Mouse (Mus musculus) limb, embryonic 11.5 days (tissue): ENCODE measurements at regions not wholly inside any gene's neighbourhood (a gene's known extent, or its start where the extent isn't known, plus 50 kb on each side); places are given as distances from the start of the nearest gene placed in this dataset.

Experiments
- ATAC-seq: fragments of 200-750 bp; cut with Nextera tagmentation; 2 replicates; pipeline ENCODE4 v1.8.0; 2017; ENCODE audit warnings: low read depth; ENCODE audit not compliant: insufficient number of reproducible peaks, low FRiP score, low TSS enrichment
- DNase-seq: peaks from one replicate; pipeline ENCODE4 v3.0.0-alpha.2; 2015; ENCODE audit warnings: low spot score
- H3K27ac ChIP-seq: fragments of 300-500 bp; sonication (generic); replicated peaks from 2 replicates; pipeline ENCODE4 v1.5.1; 2014; ENCODE audit warnings: low read depth, mild to moderate bottlenecking, low read length
- H3K27me3 ChIP-seq: fragments of 300-500 bp; sonication (generic); 2 replicates; pipeline ENCODE4 v1.6.1; 2014; ENCODE audit warnings: mild to moderate bottlenecking, low read length, mixed read lengths; ENCODE audit not compliant: control insufficient read depth, insufficient read depth
- H3K36me3 ChIP-seq: fragments of 300-500 bp; sonication (generic); 2 replicates; pipeline ENCODE4 v1.6.1; 2014; ENCODE audit warnings: mild to moderate bottlenecking, low read length, moderate library complexity, mixed read lengths; ENCODE audit not compliant: control insufficient read depth, insufficient read depth
- H3K4me1 ChIP-seq: fragments of 300-500 bp; sonication (generic); 2 replicates; pipeline ENCODE4 v1.6.1; 2014; ENCODE audit warnings: low read length, mixed read lengths; ENCODE audit not compliant: control insufficient read depth, insufficient read depth
- H3K4me2 ChIP-seq: fragments of 300-500 bp; sonication (generic); 2 replicates; pipeline ENCODE4 v1.6.1; 2014; ENCODE audit warnings: low read depth, mild to moderate bottlenecking, moderate library complexity; ENCODE audit not compliant: severe bottlenecking
- H3K4me3 ChIP-seq: fragments of 300-500 bp; sonication (generic); 2 replicates; pipeline ENCODE4 v1.5.1; 2014; ENCODE audit warnings: low read depth, low read length
- H3K9ac ChIP-seq: fragments of 300-500 bp; sonication (generic); 2 replicates; pipeline ENCODE4 v1.6.1; 2014; ENCODE audit warnings: mild to moderate bottlenecking, low read length
- H3K9me3 ChIP-seq: fragments of 300-500 bp; sonication (generic); 2 replicates; pipeline ENCODE4 v1.6.1; 2016; ENCODE audit warnings: low read length; ENCODE audit not compliant: control insufficient read depth
- WGBS: fragments of 180-500 bp; shearing (Covaris S2); extraction: QIAGEN DNeasy Blood & Tissue Kit; methylation state at CpG from one replicate; pipeline ENCODE4 v1.1.7; 2014; 5-methylcytosine and 5-hydroxymethylcytosine counted together

- H3K36me3 ChIP-seq, result no peaks in the 10 kb centered on the region
- DNase-seq, result no peak
- H3K4me1 ChIP-seq, result no peaks in the 10 kb centered on the region
- no peak for ATAC-seq
- H3K27me3 ChIP-seq, result no peaks in the 10 kb centered on the region
- no peaks in the 10 kb centered on the region for H3K9me3 ChIP-seq
- WGBS, result 92% methylated on average over 5 of the region's 5 CpGs
- H3K4me2 ChIP-seq, result no peak overlapping the region
- H3K9ac ChIP-seq, result no peak overlapping the region
- H3K4me3 ChIP-seq, result no peak overlapping the region
- no peak overlapping the region for H3K27ac ChIP-seq
Measured at GRCm38 (mm10) chr4:88998286-88998685, 118.3 kb upstream of the Ifne start.

GRCm38 (mm10) chr4:88995129-88995919, 115.3 kb upstream of the Ifne start:
- no peaks in the 10 kb centered on the region for H3K9me3 ChIP-seq
- 85% methylated on average over 5 of the region's 5 CpGs for WGBS
- ATAC-seq (no peak), DNase-seq (no peak)
- H3K4me3 ChIP-seq, result no peak overlapping the region
- no peaks in the 10 kb centered on the region for H3K36me3 ChIP-seq
- no peaks in the 10 kb centered on the region for H3K4me1 ChIP-seq
- H3K4me2 ChIP-seq, result no peak overlapping the region
- no peaks in the 10 kb centered on the region for H3K27me3 ChIP-seq
- no peak overlapping the region for H3K27ac ChIP-seq
- no peak overlapping the region for H3K9ac ChIP-seq

DNA sequence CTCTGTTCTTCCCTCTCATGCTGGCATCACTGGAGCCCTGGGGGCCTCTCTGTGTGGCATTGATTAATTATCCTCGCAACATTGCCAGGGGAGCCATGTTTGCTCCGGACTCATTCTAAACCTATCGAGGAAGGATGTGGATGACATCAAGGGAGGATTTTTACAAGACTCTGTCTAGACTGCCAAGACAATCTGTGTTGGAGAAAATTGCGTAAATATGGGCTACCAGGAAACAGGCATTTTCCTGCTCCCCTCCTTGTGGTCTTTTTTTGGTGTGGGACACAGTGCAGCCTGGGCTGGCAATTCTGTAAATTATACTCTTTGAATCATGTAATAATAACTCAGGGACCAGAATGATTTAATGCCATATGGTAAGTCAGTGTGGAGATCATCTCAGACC, 114.5 kb upstream of the Ifne start:
- no peaks in the 10 kb centered on the region for H3K9me3 ChIP-seq
- no peak overlapping the region for H3K4me2 ChIP-seq
- ATAC-seq (no peak), DNase-seq (no peak)
- no peak overlapping the region for H3K9ac ChIP-seq
- H3K27ac ChIP-seq, result no peak overlapping the region
- H3K4me3 ChIP-seq, result no peak overlapping the region
- no peaks in the 10 kb centered on the region for H3K4me1 ChIP-seq
- H3K36me3 ChIP-seq, result no peaks in the 10 kb centered on the region
- 67% methylated on average over 4 of the region's 4 CpGs for WGBS
- H3K27me3 ChIP-seq, result no peaks in the 10 kb centered on the region

GRCm38 (mm10) chr4:88992498-88992897, 112.5 kb upstream of the Ifne start:
- Histone ChIP-seq H3K4me2 (no peak overlapping the region), H3K4me3 (no peak overlapping the region), H3K36me3 (no peaks in the 10 kb centered on the region), H3K4me1 (no peaks in the 10 kb centered on the region), H3K9me3 (no peaks in the 10 kb centered on the region), H3K9ac (no peak overlapping the region), H3K27me3 (no peaks in the 10 kb centered on the region), H3K27ac (no peak overlapping the region)
- ATAC-seq (no peak), DNase-seq (no peak)
- WGBS, result 88% methylated on average over 2 of the region's 2 CpGs

DNA sequence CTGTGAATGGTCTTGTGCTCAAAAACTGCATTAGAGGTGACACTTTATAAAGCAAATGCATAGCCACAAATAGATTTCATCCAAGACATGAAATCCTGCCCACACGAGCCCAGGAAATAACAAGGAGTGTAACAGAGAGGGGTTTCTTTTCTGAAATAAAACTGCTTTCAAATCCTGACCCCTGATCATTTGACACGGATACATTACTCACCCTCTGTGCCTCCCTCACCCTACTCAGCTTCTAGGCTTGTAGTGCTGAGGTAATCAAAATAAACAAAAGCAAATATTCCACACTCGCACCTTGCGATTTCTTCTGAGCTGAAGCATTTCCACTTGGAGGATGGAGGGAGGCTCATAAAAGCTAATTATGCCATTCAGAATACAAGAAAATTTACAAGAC, 108.4 kb upstream of the Ifne start:
- Histone ChIP-seq H3K4me2 (no peak overlapping the region), H3K9me3 (no peaks in the 10 kb centered on the region), H3K4me3 (no peak overlapping the region), H3K27ac (no peak overlapping the region), H3K4me1 (no peaks in the 10 kb centered on the region), H3K27me3 (no peaks in the 10 kb centered on the region), H3K36me3 (no peaks in the 10 kb centered on the region), H3K9ac (no peak overlapping the region)
- WGBS, result 50% methylated on average over 4 of the region's 4 CpGs
- DNase-seq, result no peak
- no peak for ATAC-seq

DNA sequence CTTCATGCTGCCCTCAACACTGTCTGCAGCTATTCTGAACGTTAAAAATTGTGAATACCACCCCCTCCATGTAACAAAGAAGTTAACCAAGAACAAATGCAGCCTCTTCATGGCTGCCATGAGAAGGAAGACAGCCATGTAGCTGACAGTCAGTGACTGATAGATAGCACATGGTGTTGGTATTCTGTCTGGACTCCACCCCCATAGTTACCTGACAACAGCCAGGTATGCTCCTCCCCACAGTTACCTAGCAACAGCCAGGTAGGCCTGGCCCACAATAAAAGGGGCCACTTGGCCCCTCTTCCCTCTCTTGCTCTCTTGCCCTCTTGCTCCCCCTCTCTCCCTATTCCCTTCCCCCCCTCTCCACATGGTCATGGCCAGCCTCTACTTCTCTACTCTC, 107.1 kb upstream of the Ifne start:
- H3K4me1 ChIP-seq, result no peaks in the 10 kb centered on the region
- H3K27ac ChIP-seq, result no peak overlapping the region
- ATAC-seq (no peak), DNase-seq (no peak)
- H3K9me3 ChIP-seq, result no peaks in the 10 kb centered on the region
- H3K27me3 ChIP-seq, result no peaks in the 10 kb centered on the region
- H3K4me2 ChIP-seq, result no peak overlapping the region
- H3K9ac ChIP-seq, result no peak overlapping the region
- 54% methylated on average over 1 of the region's 1 CpGs for WGBS
- no peaks in the 10 kb centered on the region for H3K36me3 ChIP-seq
- H3K4me3 ChIP-seq, result no peak overlapping the region

- Histone ChIP-seq H3K27me3 (no peaks in the 10 kb centered on the region), H3K4me2 (no peak overlapping the region), H3K9me3 (no peaks in the 10 kb centered on the region), H3K4me1 (no peaks in the 10 kb centered on the region), H3K4me3 (no peak overlapping the region), H3K9ac (no peak overlapping the region), H3K27ac (no peak overlapping the region), H3K36me3 (no peaks in the 10 kb centered on the region)
- ATAC-seq (no peak), DNase-seq (no peak)
- WGBS, result 87% methylated on average over 3 of the region's 3 CpGs
Measured at GRCm38 (mm10) chr4:88982457-88982856, 102.5 kb upstream of the Ifne start.

DNA sequence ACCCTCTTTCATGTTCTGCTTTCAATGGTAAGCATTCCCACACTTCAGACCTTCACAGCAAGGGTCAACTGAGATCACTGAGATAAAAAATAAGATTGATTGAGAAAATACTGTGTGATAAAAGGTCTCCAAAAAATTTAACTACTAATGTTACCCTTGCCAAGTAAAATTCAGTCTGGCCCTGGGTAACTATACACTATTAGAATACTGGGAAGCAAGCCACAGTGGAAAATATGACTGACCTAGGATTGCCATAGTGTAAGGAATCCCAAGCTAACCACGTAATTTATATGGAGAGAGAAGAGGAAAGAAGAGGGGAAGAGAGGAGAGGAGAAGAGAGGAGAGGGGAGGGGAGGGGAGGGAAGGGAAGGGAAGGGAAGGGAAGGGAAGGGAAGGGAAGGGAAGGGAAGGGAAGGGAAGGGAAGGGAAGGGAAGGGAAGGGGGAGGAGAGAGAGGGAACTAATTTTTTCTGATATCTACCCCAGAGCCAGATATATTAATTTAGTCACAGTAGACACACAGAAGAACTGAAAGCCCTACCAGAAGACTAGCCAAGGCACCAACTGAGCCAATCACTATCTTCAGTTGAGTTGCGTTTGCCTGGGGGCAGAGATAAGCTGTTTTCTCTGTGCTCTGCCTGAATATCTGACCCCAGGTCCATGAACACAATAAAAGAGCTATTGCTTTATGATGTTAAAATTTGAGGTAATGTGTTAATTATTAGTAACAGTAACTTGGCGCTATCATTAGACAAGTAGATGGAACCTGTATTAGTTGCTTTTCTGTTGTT, 97.3 kb upstream of the Ifne start:
- no peak overlapping the region for H3K4me3 ChIP-seq
- no peak overlapping the region for H3K9ac ChIP-seq
- no peaks in the 10 kb centered on the region for H3K9me3 ChIP-seq
- no peak overlapping the region for H3K27ac ChIP-seq
- H3K36me3 ChIP-seq, result no peaks in the 10 kb centered on the region
- H3K27me3 ChIP-seq, result no peaks in the 10 kb centered on the region
- 77% methylated on average over 3 of the region's 3 CpGs for WGBS
- ATAC-seq, result no peak
- no peak for DNase-seq
- no peak overlapping the region for H3K4me2 ChIP-seq
- no peaks in the 10 kb centered on the region for H3K4me1 ChIP-seq
